Mouse (Mus musculus) layer of hippocampus, postnatal 25 days (tissue): ENCODE results near the gene Syt12. TPM values are rescaled to one million over a fixed set of nuclear protein-coding genes. Genes with fewer than 3 reads are reported as not detected.

Source experiments
- DNase-seq, 2 experiments: peaks; one replicate each; pipeline ENCODE4 v3.0.0; 2022; ENCODE audit warnings: mixed read lengths in 2 of 2, low spot score in 1 of 2; ENCODE audit errors: extremely low spot score in 1 of 2
- total RNA-seq, 2 experiments: library from RNA; stranded (reverse); gene quantifications; 2 replicates each; pipeline ENCODE4 v1.2.3; 2021

Syt12 gene
- total RNA-seq, result 10 to 100 TPM; 29.5 to 31.8 TPM

GRCm38 (mm10) chr19:4477345-4478189 lies at the start of gene Syt12:
Gene Syt12, minus strand, starts transcription at chr19:4477447.
- DNase-seq, result peak in 1 of 2 experiments; percentile 23

- no peak for DNase-seq
These were observed 44.3 kb upstream of the Syt12 start for GRCm38 (mm10) chr19:4521426-4522050.

GRCm38 (mm10) chr19:4517483-4517882 lies 40.2 kb upstream of the Syt12 start:
- no peak for DNase-seq

GRCm38 (mm10) chr19:4516288-4516687 lies 39.0 kb upstream of the Syt12 start:
- DNase-seq, result no peak

GRCm38 (mm10) chr19:4515746-4516145 lies 38.5 kb upstream of the Syt12 start:
- no peak for DNase-seq

GRCm38 (mm10) chr19:4513236-4513858 lies 36.1 kb upstream of the Syt12 start:
- DNase-seq, result no peak

GRCm38 (mm10) chr19:4511116-4511841 lies 34.0 kb upstream of the Syt12 start:
- DNase-seq, result no peak

GRCm38 (mm10) chr19:4509986-4510963 lies 33.0 kb upstream of the Syt12 start, which contains the start of gene Pcx:
Gene Pcx, plus strand, starts transcription at chr19:4510472.
- DNase-seq, result peak; percentile 86 to 93

- no peak for DNase-seq
These were observed 30.5 kb upstream of the Syt12 start for GRCm38 (mm10) chr19:4507746-4508145.

- no peak for DNase-seq
These were observed 27.6 kb upstream of the Syt12 start for GRCm38 (mm10) chr19:4504830-4505229.

GRCm38 (mm10) chr19:4502701-4503100 lies 25.5 kb upstream of the Syt12 start:
- DNase-seq, result no peak

GRCm38 (mm10) chr19:4498062-4498933 lies 21.1 kb upstream of the Syt12 start, which contains the start of gene 2010003K11Rik:
Gene 2010003K11Rik, minus strand, starts transcription at chr19:4498583.
- DNase-seq, result no peak

- DNase-seq, result peak; percentile 73 to 85
These were observed 20.2 kb upstream of the Syt12 start for GRCm38 (mm10) chr19:4497263-4497973.

GRCm38 (mm10) chr19:4496535-4497262 lies 19.5 kb upstream of the Syt12 start:
- DNase-seq, result no peak

GRCm38 (mm10) chr19:4495814-4496213 lies 18.6 kb upstream of the Syt12 start:
- no peak for DNase-seq

GRCm38 (mm10) chr19:4494707-4495106 lies 17.5 kb upstream of the Syt12 start:
- no peak for DNase-seq
